Mouse (Mus musculus): Measurements from ENCODE around the gene Cmss1. TPM values are rescaled to one million over a fixed set of nuclear protein-coding genes. Genes with fewer than 3 reads are reported as not detected.

Gene Cmss1
- polyA plus RNA-seq, 1 experiment from 2014 or later = 51.4 TPM

DNA sequence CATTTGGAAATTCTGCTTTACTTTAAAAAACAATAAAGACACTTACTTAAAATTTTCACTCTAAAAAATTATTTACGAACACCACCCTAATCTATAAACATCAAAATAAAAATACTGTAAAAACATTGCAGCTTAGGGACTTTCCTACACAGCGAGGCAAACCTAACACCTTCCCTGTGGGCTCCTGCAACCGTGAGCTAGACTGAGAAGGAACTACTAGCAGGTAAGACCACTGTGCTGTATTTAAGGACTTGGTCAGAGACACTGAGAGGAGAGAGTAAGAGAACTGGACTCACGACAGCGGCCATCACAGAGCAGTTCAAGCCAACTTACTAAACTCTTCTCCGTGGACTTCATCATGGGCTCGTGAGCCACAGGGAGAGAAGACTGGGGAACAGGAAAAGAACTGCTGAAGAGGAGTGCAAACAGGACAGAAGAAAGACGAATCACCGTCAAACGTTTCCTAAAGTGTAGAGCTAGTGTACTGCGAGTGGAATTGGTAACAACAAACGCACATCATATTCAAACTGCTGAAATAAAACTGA, 136.3 kb downstream of the Cmss1 start:
- Histone ChIP-seq H3K4me1 (ENCODE audit: insufficient read depth, low read length) (peaks cover 8% of the 10 kb centered on the region), H3K9ac (replicated peaks; ENCODE audit: low read length) (no peak overlapping the region), H3K4me2 (replicated peaks; ENCODE audit: low read depth, low read length) (no peak overlapping the region), H3K27ac (ENCODE audit: low read length) (no peak overlapping the region), H3K27me3 (ENCODE audit: insufficient read depth, low read length) (no peaks in the 10 kb centered on the region), H3K9me3 (ENCODE audit: low read length) (no peaks in the 10 kb centered on the region), H3K4me3 (ENCODE audit: low read length) (no peak overlapping the region), H3K36me3 (ENCODE audit: insufficient read depth, low read length) (no peaks in the 10 kb centered on the region)
- 88% methylated on average over 12 of the region's 12 CpGs for WGBS
- no peak for ATAC-seq (ENCODE audit: low FRiP score, low TSS enrichment)

DNA sequence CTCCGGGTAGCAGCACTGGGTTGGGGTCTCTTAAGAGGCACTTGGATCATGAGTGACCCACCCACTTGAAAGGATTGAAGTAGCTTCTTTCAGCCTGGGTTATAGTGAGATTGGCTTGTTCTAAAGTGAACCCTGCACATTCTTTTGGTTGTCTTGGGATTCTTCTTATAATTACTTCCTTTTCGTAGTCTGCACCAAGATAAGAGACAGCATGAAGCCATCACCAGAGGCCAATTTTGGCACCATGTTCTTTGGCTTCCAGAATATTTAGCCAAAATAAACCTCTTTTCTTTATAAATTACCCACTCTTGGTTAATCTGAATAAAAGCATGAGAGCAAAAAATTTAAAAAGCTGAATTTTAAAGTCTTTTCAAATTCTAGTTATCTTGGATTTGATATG, 136.8 kb downstream of the Cmss1 start:
- Histone ChIP-seq H3K27ac (ENCODE audit: low read length) (no peak overlapping the region), H3K4me2 (replicated peaks; ENCODE audit: low read depth, low read length) (no peak overlapping the region), H3K4me1 (ENCODE audit: insufficient read depth, low read length) (peaks cover 8% of the 10 kb centered on the region), H3K4me3 (ENCODE audit: low read length) (no peak overlapping the region), H3K27me3 (ENCODE audit: insufficient read depth, low read length) (no peaks in the 10 kb centered on the region), H3K9ac (replicated peaks; ENCODE audit: low read length) (no peak overlapping the region), H3K9me3 (ENCODE audit: low read length) (no peaks in the 10 kb centered on the region), H3K36me3 (ENCODE audit: insufficient read depth, low read length) (no peaks in the 10 kb centered on the region)
- no peak for ATAC-seq (ENCODE audit: low FRiP score, low TSS enrichment)
- 84% methylated on average over 2 of the region's 2 CpGs for WGBS

DNA sequence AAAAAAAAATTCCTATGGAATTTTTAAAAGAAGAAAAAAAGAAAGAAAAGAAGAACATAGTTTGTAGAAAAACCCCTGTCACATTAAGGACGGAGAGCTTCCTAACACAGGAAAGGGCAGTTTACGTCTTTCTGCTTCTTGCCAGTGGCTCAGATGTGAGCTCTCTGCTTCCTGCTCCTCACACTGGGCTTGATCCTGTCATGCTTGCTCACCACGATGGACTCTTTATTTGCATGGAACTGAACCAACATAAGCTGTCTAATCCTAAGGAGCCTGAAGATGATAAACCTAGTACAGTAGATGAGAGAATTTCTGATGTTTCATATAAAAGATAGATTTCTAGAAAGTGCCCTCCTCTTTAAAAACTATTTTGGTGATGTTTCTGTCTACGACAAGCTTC, 137.4 kb downstream of the Cmss1 start:
- Histone ChIP-seq H3K9ac (replicated peaks; ENCODE audit: low read length) (no peak overlapping the region), H3K27me3 (ENCODE audit: insufficient read depth, low read length) (no peaks in the 10 kb centered on the region), H3K27ac (ENCODE audit: low read length) (no peak overlapping the region), H3K4me3 (ENCODE audit: low read length) (no peak overlapping the region), H3K4me2 (replicated peaks; ENCODE audit: low read depth, low read length) (no peak overlapping the region), H3K9me3 (ENCODE audit: low read length) (no peaks in the 10 kb centered on the region), H3K36me3 (ENCODE audit: insufficient read depth, low read length) (no peaks in the 10 kb centered on the region), H3K4me1 (ENCODE audit: insufficient read depth, low read length) (peaks cover 8% of the 10 kb centered on the region; the same call in 1 of the 2 replicates)
- no peak for ATAC-seq (ENCODE audit: low FRiP score, low TSS enrichment)
- 60% methylated on average over 4 of the region's 4 CpGs for WGBS

GRCm38 (mm10) chr16:57465386-57465913, 141.2 kb downstream of the Cmss1 start:
- Histone ChIP-seq H3K36me3 (ENCODE audit: insufficient read depth, low read length) (no peaks in the 10 kb centered on the region), H3K4me3 (ENCODE audit: low read length) (no peak overlapping the region), H3K27ac (ENCODE audit: low read length) (no peak overlapping the region), H3K4me1 (ENCODE audit: insufficient read depth, low read length) (0 out of 2 replicates have a peak, but pooled peaks cover 3% of the 10 kb centered on the region), H3K9ac (replicated peaks; ENCODE audit: low read length) (no peak overlapping the region), H3K4me2 (replicated peaks; ENCODE audit: low read depth, low read length) (no peak overlapping the region), H3K9me3 (ENCODE audit: low read length) (no peaks in the 10 kb centered on the region), H3K27me3 (ENCODE audit: insufficient read depth, low read length) (no peaks in the 10 kb centered on the region)
- 91% methylated on average over 9 of the region's 9 CpGs for WGBS
- ATAC-seq (ENCODE audit: low FRiP score, low TSS enrichment) = no peak

- H3K36me3 ChIP-seq (ENCODE audit: insufficient read depth, low read length) = no peaks in the 10 kb centered on the region
- no peak overlapping the region for H3K4me2 ChIP-seq (replicated peaks; ENCODE audit: low read depth, low read length)
- 28% methylated on average over 2 of the region's 2 CpGs for WGBS
- no peak overlapping the region for H3K27ac ChIP-seq (ENCODE audit: low read length)
- no peaks in the 10 kb centered on the region for H3K9me3 ChIP-seq (ENCODE audit: low read length)
- H3K9ac ChIP-seq (replicated peaks; ENCODE audit: low read length) = no peak overlapping the region
- H3K4me1 ChIP-seq (ENCODE audit: insufficient read depth, low read length) = peaks cover 6% of the 10 kb centered on the region; the same call in 1 of the 2 replicates
- no peak for ATAC-seq (ENCODE audit: low FRiP score, low TSS enrichment)
- no peaks in the 10 kb centered on the region for H3K27me3 ChIP-seq (ENCODE audit: insufficient read depth, low read length)
- H3K4me3 ChIP-seq (ENCODE audit: low read length) = no peak overlapping the region
Observed at GRCm38 (mm10) chr16:57456003-57456402, 150.7 kb downstream of the Cmss1 start.

DNA sequence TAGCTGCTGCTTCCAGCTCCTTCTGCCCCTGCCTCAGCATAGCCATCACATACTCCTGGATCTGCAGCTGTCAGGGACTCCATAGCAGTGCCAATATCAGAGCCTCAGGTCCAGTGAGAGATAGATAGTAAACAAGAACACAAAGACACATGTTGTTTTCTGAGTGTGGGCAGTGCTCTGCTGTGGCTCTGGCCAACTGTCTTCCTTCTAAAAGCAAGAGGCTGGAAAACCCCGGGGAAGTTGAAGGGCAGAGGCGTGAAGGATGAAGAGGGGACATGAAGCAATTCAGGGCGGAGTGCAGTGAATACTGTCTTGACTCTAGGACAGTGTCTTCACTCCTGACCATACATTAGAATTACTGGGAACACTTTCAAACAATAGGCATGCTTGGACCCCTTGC, 151.1 kb downstream of the Cmss1 start:
- no peaks in the 10 kb centered on the region for H3K9me3 ChIP-seq (ENCODE audit: low read length)
- 68% methylated on average over 3 of the region's 3 CpGs for whole genome bisulfite sequencing
- no peak for ATAC-seq (ENCODE audit: low FRiP score, low TSS enrichment)

DNA sequence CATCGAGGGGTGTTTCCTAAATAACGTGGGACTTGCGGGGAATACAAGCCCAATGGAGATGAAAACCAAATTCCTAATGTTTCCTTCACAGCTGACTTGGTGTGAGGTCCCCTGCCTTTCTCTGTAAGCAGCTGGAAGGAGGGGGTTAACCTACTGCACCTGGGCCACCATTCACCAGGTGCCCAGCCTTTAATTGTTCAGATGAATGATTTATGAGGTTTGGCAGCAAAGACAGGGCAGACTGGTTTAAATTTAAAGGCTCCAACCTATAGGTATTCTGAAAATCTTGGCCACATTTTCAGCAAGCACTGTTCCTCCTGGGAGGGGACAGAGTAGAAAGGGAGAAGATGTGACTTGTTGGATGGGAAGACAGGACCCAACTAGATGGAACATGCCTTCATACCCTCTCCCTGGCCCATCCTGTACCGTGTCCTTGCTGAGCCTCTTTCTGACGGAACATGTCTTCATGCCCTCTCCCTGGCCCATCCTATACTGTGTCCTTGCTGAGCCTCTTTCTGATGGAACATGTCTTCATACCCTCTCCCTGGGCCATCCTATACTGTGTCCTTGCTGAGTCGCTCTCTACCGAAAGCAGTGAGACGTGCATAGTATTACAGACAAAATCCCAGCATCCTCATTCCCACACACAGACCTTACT, 152.4 kb downstream of the Cmss1 start:
- 90% methylated on average over 8 of the region's 8 CpGs for WGBS
- peak; percentile 47 for ATAC-seq (ENCODE audit: low FRiP score, low TSS enrichment)

More for the DNA sequence above, 151.1 kb downstream of the Cmss1 start:
- Histone ChIP-seq H3K4me2 (replicated peaks; ENCODE audit: low read depth, low read length) (no peak overlapping the region), H3K9ac (replicated peaks; ENCODE audit: low read length) (no peak overlapping the region), H3K27ac (ENCODE audit: low read length) (no peak overlapping the region), H3K36me3 (ENCODE audit: insufficient read depth, low read length) (no peaks in the 10 kb centered on the region), H3K4me1 (ENCODE audit: insufficient read depth, low read length) (peaks cover 6% of the 10 kb centered on the region; the same call in 1 of the 2 replicates), H3K4me3 (ENCODE audit: low read length) (no peak overlapping the region), H3K27me3 (ENCODE audit: insufficient read depth, low read length) (no peaks in the 10 kb centered on the region)

GRCm38 (mm10) chr16:57453009-57453408, 153.7 kb downstream of the Cmss1 start:
- Histone ChIP-seq H3K4me3 (ENCODE audit: low read length) (no peak overlapping the region), H3K9ac (replicated peaks; ENCODE audit: low read length) (no peak overlapping the region), H3K27ac (ENCODE audit: low read length) (no peak overlapping the region), H3K4me1 (ENCODE audit: insufficient read depth, low read length) (peaks cover 6% of the 10 kb centered on the region; the same call in 1 of the 2 replicates), H3K27me3 (ENCODE audit: insufficient read depth, low read length) (no peaks in the 10 kb centered on the region), H3K4me2 (replicated peaks; ENCODE audit: low read depth, low read length) (no peak overlapping the region), H3K9me3 (ENCODE audit: low read length) (peaks cover 7% of the 10 kb centered on the region), H3K36me3 (ENCODE audit: insufficient read depth, low read length) (0 out of 2 replicates have a peak, but pooled peaks cover 4% of the 10 kb centered on the region)
- no peak for ATAC-seq (ENCODE audit: low FRiP score, low TSS enrichment)
- WGBS = 58% methylated on average over 7 of the region's 7 CpGs

More for the DNA sequence above, 152.4 kb downstream of the Cmss1 start:
- H3K9ac ChIP-seq (replicated peaks; ENCODE audit: low read length) = no peak overlapping the region
- H3K4me2 ChIP-seq (replicated peaks; ENCODE audit: low read depth, low read length) = no peak overlapping the region
- no peaks in the 10 kb centered on the region for H3K36me3 ChIP-seq (ENCODE audit: insufficient read depth, low read length)
- no peaks in the 10 kb centered on the region for H3K27me3 ChIP-seq (ENCODE audit: insufficient read depth, low read length)
- no peaks in the 10 kb centered on the region for H3K9me3 ChIP-seq (ENCODE audit: low read length)
- H3K4me1 ChIP-seq (ENCODE audit: insufficient read depth, low read length) = peaks cover 6% of the 10 kb centered on the region; the same call in 1 of the 2 replicates
- H3K4me3 ChIP-seq (ENCODE audit: low read length) = no peak overlapping the region
- no peak overlapping the region for H3K27ac ChIP-seq (ENCODE audit: low read length)

GRCm38 (mm10) chr16:57445096-57446094, 161.3 kb downstream of the Cmss1 start:
- Histone ChIP-seq H3K27ac (ENCODE audit: low read length) (no peak overlapping the region; the same call in 1 of the 2 replicates), H3K9me3 (ENCODE audit: low read length) (peaks cover 9% of the 10 kb centered on the region), H3K27me3 (ENCODE audit: insufficient read depth, low read length) (no peaks in the 10 kb centered on the region), H3K36me3 (ENCODE audit: insufficient read depth, low read length) (0 out of 2 replicates have a peak, but pooled peaks cover 4% of the 10 kb centered on the region), H3K4me1 (ENCODE audit: insufficient read depth, low read length) (peaks cover 16% of the 10 kb centered on the region; the same call in 1 of the 2 replicates), H3K9ac (replicated peaks; ENCODE audit: low read length) (no peak overlapping the region), H3K4me2 (replicated peaks; ENCODE audit: low read depth, low read length) (no peak overlapping the region), H3K4me3 (ENCODE audit: low read length) (no peak overlapping the region)
- ATAC-seq (ENCODE audit: low FRiP score, low TSS enrichment) = peak; percentile 85
- WGBS = 34% methylated on average over 10 of the region's 10 CpGs
